19 mouse cellular contexts compared by ENCODE assay signal in the genomic region with DNA sequence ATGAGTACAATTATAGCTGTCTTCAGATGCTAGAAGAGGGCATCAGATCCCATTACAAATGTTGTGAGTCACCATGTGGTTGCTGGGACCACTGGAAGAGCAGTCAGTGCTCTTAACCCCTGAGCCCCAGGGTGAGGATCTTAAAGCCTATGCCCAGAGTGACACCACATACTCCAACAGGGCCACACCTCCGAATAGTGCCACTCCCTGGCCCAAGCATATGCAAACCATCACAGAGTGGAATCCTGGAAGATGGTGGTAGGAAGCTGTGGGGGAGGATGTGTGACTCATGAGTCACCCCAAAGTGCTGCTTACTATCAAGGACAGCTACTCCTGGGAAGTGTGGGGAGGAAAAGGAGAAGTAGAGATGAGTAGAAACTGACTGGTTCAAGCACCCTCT. TPM values are rescaled to one million over a fixed set of nuclear protein-coding genes. Genes with fewer than 3 reads are reported as not detected.
DNase-seq lines count a peak whose midpoint lies in the region; ATAC-seq lines count a peak whose summit lies in the region.
"Had no signal": no experiment of that assay in that cellular context is flagged by ENCODE, and none has a peak within 500 bp of the region (broad histone marks: within the 10 kb centered on the region; RNA-seq: fewer than 3 reads in every experiment).

No protein-coding gene starts in this region.

- peak; percentile 95 for ATAC-seq in frontal cortex, adult (ENCODE audit: low TSS enrichment)
- peak; percentile 85 for ATAC-seq in common myeloid progenitor, adult 5-6 weeks (replicated peaks; ENCODE audit: low read depth, poor library complexity, severe bottlenecking)
- no peak for ATAC-seq in inflammation-experienced regulatory T-cells, adult 6 months
- ATAC-seq: intestine, embryonic 15.5 days; midbrain, embryonic 15.5 days had no signal

- no peak for DNase-seq in frontal cortex, postnatal 25 days (ENCODE audit: low spot score in 2 of 2)
- peak; percentile 13 for DNase-seq in right cerebral cortex, postnatal 25 days
- DNase-seq in right cerebral cortex, postnatal 10 days (ENCODE audit: low spot score in 2 of 2): no peak
- no peak for DNase-seq in layer of hippocampus, postnatal 14 days (ENCODE audit: low spot score in 2 of 2)
- no peak for DNase-seq in cerebellum, adult 9-11 months
- DNase-seq: adrenal gland, postnatal 10 days; cerebellum, adult 8-10 months; heart, adult 2 months; left cerebral cortex, postnatal 4 days; thymus, postnatal 25 days had no signal

RNA-seq across cellular contexts. Expression of gene Aff1, which starts 13.7 kb away (rescaled TPM):
- total RNA-seq in common myeloid progenitor, adult 5-6 weeks (2017): 16.6 and 31.8 TPM in 2 replicates
- total RNA-seq in layer of hippocampus, postnatal 14 days (2021): 10 to 100 TPM; 13.1 to 14.0 TPM
- 10 to 100 TPM in 2 of 3 experiments, 1 to 10 TPM in 1; 5.7 to 17.9 (median 12.0) TPM for polyA plus RNA-seq in inflammation-experienced regulatory T-cells, adult 6 months (2017; shearing (Covaris generic))

RNA-seq across cellular contexts. Expression of gene 1700016H13Rik, which starts 50.1 kb away (rescaled TPM):
- total RNA-seq in common myeloid progenitor, adult 5-6 weeks (2017): not detected in 2 replicates
- total RNA-seq in layer of hippocampus, postnatal 14 days (2021): not detected
- not detected for polyA plus RNA-seq in inflammation-experienced regulatory T-cells, adult 6 months (2017; shearing (Covaris generic))
- total RNA-seq: adrenal gland, postnatal 10 days; heart, adult 2 months; layer of hippocampus, postnatal 25 days; liver, adult 2 months had no signal
- polyA plus RNA-seq: hindbrain, embryonic 12.5 days; kidney, embryonic 15.5 days; liver, adult 2 months had no signal
